Mouse (Mus musculus): Measurements from ENCODE around the gene Tln2. TPM values are rescaled to one million over a fixed set of nuclear protein-coding genes. Genes with fewer than 3 reads are reported as not detected.
"Not testable (repeated sequence)": the region's sequence is repeated elsewhere in the genome, so short reads cannot be mapped to it uniquely, and the experiment has no call there.

The Tln2 gene
- total RNA-seq, 2 experiments from 2014 or later = 101 to 103 TPM

DNA sequence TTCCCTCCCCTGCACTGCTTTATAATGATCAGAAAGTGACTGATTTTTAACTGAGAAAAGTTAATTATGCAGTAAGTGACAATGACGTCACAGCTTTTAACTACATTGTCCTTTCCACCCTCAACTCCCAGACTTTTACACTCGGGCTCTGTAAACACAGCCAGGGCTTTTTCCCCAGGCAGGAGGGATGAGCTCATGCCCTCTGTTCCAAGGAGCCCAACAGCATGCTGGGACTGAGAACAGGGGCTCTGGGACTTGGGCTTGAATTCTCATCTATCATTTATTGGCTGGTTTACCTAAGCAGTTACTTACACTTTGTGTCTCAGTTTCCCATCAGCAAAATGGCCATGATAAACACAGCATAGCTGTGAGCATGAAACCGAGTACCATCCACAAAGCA, 259.2 kb downstream of the Tln2 start:
- DNase-seq = no peak
- intact Hi-C loops (cut with DNase I; ENCODE audit: low total_unique reads) = no loop called here

DNA sequence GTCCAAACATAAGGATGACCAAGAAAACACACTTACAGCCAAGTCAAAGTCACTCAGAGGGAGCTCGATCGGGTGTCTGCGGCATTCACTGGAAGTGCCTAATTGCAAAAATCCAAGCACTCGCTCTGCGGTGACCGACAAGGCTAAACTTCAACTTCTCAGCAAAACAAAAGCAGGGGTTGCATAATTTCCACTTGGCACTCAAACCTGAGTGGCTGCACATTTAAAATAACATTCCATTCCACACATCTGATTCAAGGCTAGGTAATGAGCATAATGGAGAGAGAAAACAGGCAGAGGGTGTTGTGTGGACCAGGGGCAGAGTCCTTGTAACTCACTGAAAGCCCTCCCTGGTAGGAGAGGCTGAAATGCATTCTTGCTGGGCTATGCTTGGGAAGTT, 260.3 kb downstream of the Tln2 start:
- no peak for DNase-seq
- intact Hi-C loops (cut with DNase I; ENCODE audit: low total_unique reads) = no loop called here

DNA sequence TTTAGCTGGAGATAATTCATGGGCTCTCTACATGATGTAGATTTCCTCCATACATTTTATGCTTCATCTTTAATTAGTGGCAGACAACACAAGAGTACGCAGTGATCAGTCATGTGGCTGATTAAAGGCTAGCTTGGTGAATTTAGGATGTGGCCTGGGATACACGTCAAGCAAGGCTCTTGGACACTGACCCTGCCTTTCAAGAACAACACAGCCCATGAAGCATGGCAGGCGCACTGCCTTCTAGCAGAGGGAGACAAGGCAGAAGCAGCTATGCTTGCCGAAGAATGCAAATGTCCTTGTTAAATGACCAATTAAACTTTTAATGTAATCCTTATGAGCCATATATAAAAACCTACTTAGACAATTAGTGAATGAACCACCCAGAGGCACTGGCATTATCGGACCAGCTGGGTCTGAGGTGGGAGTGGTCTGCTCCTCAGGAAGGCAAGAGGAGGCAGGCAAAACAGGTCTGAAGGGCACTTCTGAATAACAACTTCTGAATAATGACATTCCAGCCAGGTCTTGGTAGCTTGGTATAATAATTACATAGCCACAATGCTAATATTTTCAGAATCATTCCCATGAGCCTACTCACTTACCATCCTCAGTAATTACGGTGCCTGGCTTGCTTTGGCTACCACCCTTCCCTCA, 262.1 kb downstream of the Tln2 start:
- no peak for DNase-seq
- intact Hi-C loops (cut with DNase I; ENCODE audit: low total_unique reads) = no loop called here

DNA sequence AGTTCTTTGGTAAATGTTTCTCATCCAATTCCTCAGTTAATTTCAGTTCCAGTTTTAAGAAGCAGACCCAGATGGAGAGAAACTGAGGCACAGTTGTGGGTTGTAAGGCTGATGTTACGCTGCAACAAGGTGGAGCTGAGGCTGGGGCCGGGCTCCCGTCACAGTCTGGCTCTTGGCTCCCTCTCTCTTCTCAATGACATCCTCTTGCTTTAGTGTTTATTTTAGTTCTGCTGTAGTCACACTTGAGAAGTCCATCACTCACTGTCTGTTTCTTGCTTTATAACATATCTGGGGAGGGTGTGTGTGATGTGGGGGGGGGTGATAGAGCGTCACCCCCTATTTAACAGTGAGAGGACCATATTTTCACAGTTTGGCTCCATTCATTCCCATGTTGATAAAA, 272.0 kb downstream of the Tln2 start:
- intact Hi-C loops (cut with DNase I; ENCODE audit: low total_unique reads) = no loop called here

DNA sequence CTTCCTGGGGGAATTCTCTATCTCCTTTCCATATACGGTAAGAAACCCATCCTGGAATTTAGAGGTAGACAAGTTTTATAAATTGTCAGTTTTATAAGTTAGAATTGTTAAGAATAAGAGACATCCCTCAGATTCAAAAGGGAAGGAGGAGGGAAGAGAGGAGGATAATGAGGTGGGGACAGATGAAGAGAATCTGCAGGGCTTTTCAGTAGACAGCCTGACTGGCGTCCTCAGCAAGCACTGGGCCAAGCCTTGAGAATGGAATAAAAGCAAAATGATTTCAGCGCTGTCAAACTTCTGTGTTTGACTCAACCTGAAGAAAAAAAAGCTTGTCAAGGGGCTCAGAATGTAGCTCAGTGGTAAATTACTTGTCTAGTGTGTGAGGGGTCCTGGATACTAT, 272.7 kb downstream of the Tln2 start:
- intact Hi-C loops (cut with DNase I; ENCODE audit: low total_unique reads) = no loop called here
- DNase-seq = no peak

More for the DNA sequence above, 272.0 kb downstream of the Tln2 start:
- no peak for DNase-seq

DNA sequence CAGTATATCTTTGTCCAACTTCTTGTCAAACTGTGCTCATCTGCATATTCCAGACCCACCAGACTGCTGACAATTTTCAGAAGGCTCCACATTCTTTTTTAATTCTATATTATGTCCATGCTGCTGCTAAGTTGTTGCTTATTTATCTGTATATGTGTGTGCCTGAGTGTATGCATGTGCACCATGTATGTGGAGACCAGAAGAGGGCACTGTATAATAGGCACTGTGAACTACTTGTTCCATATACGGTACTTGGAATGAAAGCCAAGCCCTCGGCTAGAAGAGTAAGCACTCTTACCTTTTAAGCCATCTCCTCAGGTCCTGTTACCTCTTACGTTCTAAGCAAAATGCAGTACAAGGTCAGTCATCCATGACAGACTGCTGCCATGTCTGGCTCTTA, 274.0 kb downstream of the Tln2 start:
- DNase-seq = no peak
- intact Hi-C loops (cut with DNase I; ENCODE audit: low total_unique reads) = no loop called here

DNA sequence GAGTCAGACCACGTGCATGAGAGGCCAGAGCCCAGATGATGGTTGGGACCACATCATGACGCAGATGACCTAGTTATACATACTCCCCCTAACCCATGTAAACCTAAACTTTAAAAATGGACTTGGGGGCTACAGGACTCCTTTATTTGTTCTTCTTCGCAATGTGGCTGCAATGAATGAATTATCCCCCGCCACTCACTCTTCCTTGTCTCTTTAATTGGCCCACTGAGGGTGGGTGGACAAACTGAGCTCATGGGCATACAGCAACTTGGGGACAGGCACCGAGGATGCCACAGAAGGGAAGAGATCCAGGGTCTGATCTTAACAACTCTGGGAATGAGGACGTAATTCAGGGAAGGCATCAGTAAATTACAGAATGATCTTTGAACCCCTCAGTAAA, 277.7 kb downstream of the Tln2 start:
- intact Hi-C loops (cut with DNase I; ENCODE audit: low total_unique reads) = no loop called here
- no peak for DNase-seq

DNA sequence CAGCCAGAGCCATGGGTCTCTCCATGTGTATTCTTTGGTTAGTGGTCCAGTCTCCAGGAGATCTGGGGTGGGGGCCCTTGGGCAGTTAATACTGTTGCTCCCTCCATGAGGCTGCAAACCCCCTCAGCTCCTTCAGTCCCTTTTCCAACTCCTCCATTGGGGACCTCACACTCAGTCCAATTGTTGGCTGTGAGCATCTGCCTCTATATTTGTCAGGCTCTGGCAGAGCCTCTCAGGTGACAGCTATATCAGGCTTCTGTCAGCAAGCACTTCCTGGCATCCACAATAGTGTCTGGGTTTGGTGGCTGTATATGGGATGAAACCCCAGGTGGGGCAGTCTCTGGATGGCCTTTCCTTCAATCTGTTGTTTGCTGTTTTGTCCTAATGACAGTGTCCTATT, 279.2 kb downstream of the Tln2 start:
- intact Hi-C loops (cut with DNase I; ENCODE audit: low total_unique reads); DNase-seq: not testable (repeated sequence)

DNA sequence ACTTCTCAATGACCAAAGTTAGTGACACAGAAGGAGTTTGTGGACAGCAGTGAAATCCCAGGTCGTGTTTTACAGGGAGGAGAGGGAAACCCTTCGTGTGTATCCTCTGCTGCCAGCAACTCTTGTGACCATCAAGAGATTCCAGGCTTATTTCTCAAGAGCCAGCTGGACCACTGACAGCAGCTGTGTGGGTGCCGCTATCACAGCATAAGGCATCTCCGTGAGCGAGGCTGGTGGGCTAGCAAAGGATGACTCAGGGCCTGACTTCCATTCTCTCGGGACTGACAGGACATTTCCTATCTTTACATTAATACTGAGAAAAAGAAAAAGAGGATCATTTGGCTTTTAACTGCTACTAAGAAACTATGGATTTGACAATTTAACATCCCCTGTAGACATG, 283.1 kb downstream of the Tln2 start:
- intact Hi-C loops (cut with DNase I; ENCODE audit: low total_unique reads) = no loop called here

DNA sequence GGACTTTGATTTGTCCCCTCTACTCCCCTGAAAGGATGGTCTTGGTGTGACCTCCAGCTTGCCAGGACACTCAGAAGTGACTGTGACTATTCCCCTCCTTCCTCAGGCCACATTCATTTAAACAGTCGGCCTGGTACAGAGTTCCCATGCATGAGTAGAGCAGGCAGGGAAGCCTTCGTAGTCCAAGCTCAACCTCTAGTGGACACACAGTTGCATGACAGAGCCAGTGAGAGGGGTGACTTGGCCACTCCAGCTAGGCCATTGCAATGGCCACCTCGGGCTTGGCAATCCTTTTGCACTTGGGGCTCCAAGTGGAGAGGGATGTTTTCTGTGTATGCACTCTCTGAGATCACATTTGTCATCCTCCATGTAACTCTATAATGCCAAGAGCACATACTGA, 285.2 kb downstream of the Tln2 start:
- DNase-seq = peak; percentile 46
- intact Hi-C loops (cut with DNase I; ENCODE audit: low total_unique reads) = loop anchor here (5.0 kb wide), 2 partner anchors 52 to 272 kb away; no protein-coding TSS in a partner anchor

More for the DNA sequence above, 283.1 kb downstream of the Tln2 start:
- no peak for DNase-seq

DNA sequence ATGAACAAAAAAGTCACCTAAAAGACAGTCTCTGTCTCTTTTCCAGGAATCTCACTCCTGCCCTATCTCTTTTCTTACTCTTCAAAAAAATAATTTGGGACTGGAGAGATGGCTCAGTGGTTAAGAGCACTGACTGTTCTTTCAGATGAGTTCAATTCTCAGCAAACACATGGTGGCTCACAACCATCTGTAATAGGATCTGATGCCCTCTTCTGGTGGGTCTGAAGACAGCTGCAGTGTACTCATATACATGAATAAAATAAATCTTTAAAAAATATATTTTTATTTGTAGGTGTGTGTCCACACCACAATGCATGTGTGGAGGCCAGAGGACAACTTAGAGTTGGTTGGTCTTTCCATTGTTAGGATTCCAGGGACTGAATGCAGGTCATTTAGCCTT, 286.1 kb downstream of the Tln2 start:
- DNase-seq = no peak
- intact Hi-C loops (cut with DNase I; ENCODE audit: low total_unique reads) = loop anchor here (5.0 kb wide), 2 partner anchors 51 to 271 kb away; no protein-coding TSS in a partner anchor

DNA sequence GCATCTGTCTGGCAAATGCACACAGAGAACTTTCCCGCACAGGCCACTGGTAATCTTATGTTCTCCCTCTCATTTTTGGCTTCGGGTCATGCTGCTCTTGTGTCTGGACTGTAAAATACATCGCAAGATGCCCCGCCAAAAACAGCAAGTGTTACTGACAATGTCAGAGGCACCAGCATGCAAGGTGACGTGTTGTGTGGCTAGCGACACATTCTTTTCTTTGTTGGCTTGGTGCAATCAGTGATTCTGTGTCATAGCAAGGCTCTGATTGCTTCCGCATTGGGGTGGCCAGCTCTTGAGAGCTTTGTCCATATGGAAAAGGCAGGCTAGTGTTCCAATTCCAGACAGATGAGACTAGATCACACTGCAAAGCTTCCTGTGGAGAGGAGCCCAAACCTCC, 288.8 kb downstream of the Tln2 start:
- intact Hi-C loops (cut with DNase I; ENCODE audit: low total_unique reads) = loop anchor here (5.0 kb wide), 2 partner anchors 48 to 268 kb away; no protein-coding TSS in a partner anchor
- no peak for DNase-seq

DNA sequence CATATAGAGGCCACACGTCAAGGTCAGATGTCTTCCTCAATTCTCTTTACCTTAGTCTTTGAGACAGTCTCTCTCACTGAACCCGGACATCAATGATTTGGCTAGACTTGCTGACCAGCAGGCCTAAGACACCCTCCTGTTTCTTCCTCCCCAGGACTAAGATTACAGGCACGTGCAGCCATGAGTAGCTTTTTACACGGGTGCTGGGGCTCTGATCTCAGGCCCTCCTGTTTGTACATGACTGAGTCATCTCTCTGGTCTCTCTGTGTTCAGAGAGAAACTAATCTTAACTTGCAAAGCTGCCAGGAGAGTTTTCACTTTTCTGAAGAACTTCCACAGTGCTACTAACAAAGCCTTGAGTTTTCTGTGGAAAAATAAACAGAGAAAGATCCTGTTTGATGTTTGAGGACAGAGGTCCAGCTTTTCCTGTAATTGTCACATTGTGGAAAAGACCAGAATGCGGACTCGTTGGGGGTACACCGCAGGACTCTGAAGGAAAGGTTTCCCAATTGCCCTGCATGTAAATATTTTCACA, 289.4 kb downstream of the Tln2 start:
- no peak for DNase-seq
- intact Hi-C loops (cut with DNase I; ENCODE audit: low total_unique reads) = loop anchor here (5.0 kb wide), 2 partner anchors 48 to 268 kb away; no protein-coding TSS in a partner anchor

DNA sequence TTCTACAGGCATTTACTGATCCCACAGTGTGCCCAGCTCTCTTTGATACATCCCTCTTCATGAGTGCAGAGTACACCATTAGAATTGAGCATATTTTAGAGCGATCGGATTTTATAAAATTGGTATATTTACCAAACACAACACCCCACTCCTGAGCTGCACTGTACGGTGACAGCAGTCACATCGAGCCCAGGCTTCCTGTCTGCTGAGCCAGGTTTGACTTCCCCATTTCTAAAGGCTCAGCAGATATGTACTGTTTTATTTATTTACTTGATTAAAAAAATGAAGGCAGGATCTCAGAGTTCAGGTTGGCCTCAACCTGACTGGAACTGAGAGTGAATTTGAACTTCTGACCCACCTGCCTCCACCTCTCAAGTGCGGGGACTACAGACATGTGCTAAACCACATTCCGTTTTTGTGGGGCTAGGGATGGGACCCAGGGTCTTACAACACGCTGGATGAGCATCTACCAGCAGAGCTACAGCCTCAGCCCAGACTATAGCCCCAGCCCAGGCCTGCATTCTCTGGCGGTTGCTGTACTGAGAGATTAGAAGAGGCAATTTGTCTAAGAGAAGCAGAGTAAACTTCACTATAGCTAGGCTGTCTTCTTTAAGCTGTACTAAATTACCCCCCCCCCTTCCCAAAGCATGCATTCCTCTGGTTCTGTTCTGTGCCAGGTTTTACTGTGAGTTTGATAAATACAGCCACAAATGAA, 292.1 kb downstream of the Tln2 start:
- intact Hi-C loops (cut with DNase I; ENCODE audit: low total_unique reads) = no loop called here
- no peak for DNase-seq

DNA sequence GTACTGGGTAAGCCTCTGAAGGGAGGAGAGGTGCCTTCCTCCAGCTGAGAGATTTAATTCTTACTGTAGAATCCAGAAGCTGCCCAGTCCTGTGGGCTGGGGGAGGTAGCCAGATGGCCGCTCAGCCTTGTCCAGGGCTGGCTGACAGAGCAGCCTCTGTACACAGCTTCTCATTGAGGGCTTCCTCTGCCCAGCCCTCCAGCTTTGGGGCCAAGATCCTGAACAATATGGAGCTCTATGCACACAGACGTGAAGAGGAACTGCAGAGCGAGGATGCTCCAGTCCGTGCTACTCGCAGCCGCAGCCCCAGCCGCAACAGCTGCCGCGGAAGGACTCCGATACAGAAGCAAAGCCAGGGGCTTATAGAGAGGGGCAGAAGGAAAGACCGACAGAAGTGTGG, 294.0 kb downstream of the Tln2 start:
- DNase-seq = no peak
- intact Hi-C loops (cut with DNase I; ENCODE audit: low total_unique reads) = no loop called here

DNA sequence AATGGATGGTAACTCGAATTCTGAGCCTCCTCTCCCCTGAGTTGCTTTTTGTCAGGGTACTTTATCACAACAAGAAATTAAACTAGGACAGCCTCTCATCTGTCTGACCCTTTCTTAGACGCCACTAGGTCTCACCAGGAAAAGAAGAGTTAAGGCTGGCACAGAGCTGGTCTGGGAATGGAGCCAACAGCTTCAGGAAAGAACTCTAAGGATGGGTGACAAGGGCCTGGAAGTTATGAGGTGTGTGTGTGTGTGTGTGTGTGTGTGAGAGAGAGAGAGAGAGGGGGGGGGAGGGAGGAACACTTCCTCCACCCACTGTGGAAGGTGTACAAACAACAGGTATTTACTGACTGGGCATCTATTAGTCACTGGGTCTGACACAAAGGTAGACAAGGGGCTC, 294.6 kb downstream of the Tln2 start:
- intact Hi-C loops (cut with DNase I; ENCODE audit: low total_unique reads) = no loop called here
- no peak for DNase-seq

DNA sequence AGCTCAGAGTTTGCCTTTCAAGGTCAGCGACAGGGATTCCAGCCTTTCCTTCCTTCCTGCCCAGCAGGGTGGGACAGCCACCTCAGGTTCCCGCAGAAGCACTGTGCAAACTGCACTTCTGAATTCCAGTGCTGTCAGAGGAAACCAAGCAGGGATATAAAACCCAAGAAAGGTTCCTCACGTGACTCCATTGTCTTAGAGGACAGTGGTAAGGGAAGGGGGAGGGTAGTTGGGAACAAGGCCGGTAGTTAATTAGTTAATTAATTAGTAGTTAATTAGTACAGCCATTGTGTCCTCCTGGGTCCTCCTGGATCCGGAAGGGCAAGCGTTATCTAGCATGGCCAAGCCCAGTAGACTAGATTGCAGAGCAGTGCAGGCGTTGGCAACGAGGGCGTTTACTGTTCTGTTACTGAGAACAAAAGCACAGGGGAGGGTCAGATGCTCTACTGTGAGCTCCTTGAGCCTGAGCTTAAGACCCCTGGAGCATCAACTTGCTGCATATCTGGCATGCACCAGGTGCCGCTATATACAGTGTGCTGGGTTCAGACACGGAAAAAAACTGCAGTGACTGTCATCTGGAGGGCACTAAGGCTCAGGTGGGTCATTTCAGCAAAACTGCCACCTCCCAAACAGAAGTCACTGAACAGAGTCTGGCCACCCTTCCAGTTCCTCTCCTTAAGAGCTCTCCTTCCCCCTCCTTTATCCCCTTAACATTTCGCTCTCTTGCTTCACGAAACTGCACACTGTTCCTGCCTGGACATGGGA, 298.5 kb downstream of the Tln2 start:
- DNase-seq = no peak
- intact Hi-C loops (cut with DNase I; ENCODE audit: low total_unique reads) = no loop called here

DNA sequence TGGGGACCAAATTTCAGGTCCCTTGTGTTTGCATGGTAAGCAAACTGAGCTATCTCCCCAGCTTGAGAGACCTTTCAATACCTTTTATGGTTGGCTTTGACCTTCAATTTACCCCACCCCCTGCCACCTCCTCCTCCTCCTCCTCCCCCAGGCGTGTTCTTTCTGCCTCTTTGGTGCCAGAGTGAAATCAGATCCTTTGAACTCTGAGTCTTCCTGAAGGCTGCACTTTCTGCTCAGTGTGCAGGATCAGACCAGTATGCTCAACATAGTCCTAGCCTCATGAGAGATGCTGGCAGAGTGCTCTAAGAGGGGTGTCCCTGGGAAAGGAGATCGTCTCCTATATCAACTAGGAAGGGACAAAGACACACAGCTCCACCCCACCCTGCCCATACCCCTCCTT, 309.4 kb downstream of the Tln2 start:
- peak; percentile 32 for DNase-seq
- intact Hi-C loops (cut with DNase I; ENCODE audit: low total_unique reads) = no loop called here

DNA sequence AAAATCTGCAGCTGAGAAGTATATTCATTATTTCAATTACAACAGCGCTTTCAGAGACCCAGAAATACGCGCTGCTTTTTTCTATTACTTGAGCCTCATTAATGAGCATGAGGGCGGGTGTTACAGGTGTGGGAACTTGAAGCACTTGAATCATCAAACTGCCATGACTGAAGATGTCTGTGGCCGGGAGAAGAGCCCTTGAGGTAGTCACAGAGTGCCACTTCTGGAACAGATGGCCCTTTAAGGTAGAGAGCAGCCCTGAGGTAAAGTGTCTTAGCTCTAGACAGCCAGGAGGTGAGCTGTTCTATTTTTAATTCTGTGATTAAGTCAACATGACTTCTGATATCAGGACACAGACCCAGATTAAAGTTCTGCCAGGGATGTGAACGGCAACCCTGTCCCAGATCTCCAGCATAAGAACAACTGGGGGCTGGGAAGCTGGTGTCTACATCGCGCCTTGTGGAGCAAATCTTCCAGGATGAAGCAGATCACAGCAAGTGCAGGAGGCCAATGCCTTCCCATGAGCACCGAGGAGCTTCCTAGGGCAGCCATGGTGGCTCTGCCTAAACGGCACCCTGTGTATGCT, 312.0 kb downstream of the Tln2 start:
- DNase-seq = no peak
- intact Hi-C loops (cut with DNase I; ENCODE audit: low total_unique reads) = no loop called here

DNA sequence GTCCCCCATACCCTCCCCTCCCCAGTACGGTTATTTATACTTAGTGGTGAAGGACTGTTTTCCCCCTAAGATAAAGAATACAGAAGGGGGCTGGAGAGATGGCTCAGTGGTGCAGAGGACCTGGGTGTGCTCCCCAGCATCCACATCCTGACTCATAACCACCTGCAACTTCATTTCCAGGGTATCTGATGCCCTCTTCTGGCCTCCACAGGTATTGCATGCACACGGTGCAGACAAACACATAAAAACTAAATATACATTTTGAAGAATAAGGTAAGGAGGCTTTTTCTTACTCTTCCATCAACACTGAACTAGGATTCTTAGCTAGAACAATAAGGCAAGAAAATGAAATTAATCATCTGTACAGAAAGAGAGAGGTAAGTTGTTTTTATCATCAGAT, 314.2 kb downstream of the Tln2 start:
- intact Hi-C loops (cut with DNase I; ENCODE audit: low total_unique reads) = no loop called here
- DNase-seq = no peak
